Mouse (Mus musculus) C2C12 (cell line): ENCODE data around the gene Mettl17.

Experiments
- CEBPB ChIP-seq: IDR thresholded peaks from one replicate; pipeline ENCODE4 v1.6.1; 2011; ENCODE audit warnings: low read depth, mild to moderate bottlenecking, control low read depth, moderate library complexity
- CTCF ChIP-seq: IDR thresholded peaks from one replicate; pipeline ENCODE4 v1.5.1; 2011; ENCODE audit not compliant: control insufficient read depth, insufficient read depth, insufficient read length
- MAX ChIP-seq: IDR thresholded peaks from one replicate; pipeline ENCODE4 v1.6.1; 2011; ENCODE audit warnings: mild to moderate bottlenecking, control low read depth

GRCm38 (mm10) chr14:51911301-51911700, 26.7 kb downstream of the Mettl17 start:
- TF ChIP-seq CTCF (no peak), CEBPB (no peak), MAX (no peak)
